Mouse (Mus musculus): ENCODE data around the gene Fbxw7.

DNA sequence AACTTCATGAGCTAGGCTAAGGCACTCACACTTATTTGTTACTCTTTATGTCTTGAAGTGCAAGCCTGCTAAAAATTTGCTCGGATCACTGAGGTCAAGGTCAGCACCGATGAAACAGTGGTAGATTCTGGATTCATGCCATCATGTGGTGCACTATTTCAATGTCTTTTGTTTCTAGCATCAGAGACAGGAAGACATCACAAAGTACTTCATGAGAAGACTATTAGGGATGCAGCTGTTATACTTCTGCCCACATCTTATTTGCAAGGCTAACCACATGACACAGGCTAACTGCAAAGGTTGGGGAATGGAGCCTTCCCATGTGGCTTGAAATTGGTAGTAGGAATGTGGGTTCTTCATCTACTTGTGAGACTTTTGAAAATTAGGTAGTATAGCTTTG lies 8.9 kb upstream of the Fbxw7 start:
- TF ChIP-seq CTCF (IDR thresholded peaks at IDR 0.05; ENCODE audit: control insufficient read depth, insufficient read depth, insufficient replicate concordance, low read depth, low read length) (no peak), POLR2A (IDR thresholded peaks at IDR 0.05; ENCODE audit: control insufficient read depth, low read depth, low read length) (no peak)

All from testis, adult 2 months (tissue).